Mouse (Mus musculus) ZHBTc4 (cell line): ENCODE measurements around the gene Slc40a1.

Experiments used
- DNase-seq: peaks from one replicate; pipeline ENCODE4 v3.0.0-alpha.2; 2011; ENCODE audit warnings: low read depth, low spot score

The Slc40a1 gene

DNA sequence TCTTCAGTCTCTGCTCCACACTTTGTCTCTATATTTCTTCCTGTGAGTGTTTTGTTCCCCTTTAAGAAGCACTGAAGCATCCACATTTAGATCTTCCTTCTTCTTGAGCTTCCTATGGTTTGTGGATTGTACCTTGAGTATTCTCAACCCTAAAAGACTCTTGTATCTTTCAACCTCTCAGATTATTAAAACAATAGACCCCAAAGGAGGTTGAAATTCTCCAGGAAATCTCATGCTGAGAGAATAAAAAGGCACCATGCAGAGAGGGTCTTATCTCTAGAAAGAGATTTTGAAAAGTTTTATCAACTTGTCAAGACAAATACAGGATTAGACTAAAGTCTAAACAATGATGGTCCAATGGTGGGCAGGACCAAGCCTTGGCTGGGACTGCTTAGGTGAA lies 42.9 kb downstream of the Slc40a1 start:
- no peak for DNase-seq

DNA sequence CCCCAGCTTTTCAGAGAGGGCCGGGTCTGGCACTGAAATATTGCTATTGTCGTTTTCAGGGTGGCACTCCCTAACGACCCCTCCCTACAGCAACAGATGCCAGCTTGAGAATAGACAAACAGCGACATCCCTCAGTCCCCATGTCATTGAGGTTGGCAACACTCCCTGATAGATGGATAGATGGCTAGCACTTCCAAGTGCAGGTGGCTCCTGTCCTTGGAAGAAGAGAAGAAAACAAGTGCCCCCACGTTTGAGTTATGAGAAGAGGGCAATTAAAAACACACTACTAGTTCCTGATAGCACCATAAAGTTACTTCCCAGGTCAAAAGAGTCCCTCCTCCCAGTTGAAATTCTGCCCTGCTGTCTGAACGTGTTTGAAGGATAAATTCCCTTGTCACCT lies 44.2 kb downstream of the Slc40a1 start:
- DNase-seq = no peak

DNA sequence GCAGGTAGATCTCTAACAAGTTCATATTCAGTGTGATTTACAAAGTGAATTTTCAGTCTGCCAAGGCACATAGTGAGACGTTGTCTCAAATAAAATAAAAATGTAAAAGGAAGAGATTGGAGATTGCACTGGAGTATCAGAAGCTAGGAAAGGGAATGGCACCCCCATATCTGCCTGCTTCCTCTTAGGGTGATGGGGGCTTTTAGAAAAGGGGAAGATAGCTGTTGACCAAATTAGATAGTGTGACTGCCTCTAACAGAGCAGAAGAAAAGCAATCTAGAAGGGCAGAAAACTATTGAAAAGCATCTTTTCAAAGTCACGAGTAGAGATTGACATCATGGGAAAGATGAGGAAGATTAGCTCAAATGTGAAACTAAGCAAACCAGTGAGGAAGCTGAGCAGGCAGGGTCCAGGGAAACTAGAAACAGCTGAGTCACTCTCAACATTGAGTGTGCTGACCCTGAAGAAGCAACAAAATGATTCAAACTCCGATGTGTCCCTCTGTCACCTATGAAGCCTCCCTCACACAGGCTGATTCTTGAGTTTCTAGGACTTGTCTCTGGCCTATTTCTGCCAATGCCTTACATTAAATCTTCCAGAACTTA lies 45.0 kb downstream of the Slc40a1 start:
- DNase-seq = no peak

DNA sequence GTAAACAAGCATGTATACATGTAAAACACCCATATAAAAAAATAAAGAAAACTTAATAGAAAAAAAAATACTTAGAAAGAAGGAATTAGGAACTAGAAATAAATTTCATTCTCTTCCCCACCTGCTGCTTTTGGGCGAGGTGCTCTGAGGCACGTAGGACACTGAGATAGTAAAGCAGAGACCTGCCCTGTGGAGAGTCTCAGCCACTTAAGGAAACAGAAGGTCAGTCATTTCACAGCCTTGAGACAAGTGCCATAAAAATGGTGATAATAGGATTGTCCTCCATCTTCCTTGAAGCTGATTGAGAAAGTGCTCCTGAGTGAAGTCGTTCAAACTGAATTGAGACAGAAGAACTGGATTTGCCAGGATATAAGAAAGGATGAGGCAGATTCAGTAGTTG lies 48.9 kb downstream of the Slc40a1 start:
- DNase-seq = no peak

DNA sequence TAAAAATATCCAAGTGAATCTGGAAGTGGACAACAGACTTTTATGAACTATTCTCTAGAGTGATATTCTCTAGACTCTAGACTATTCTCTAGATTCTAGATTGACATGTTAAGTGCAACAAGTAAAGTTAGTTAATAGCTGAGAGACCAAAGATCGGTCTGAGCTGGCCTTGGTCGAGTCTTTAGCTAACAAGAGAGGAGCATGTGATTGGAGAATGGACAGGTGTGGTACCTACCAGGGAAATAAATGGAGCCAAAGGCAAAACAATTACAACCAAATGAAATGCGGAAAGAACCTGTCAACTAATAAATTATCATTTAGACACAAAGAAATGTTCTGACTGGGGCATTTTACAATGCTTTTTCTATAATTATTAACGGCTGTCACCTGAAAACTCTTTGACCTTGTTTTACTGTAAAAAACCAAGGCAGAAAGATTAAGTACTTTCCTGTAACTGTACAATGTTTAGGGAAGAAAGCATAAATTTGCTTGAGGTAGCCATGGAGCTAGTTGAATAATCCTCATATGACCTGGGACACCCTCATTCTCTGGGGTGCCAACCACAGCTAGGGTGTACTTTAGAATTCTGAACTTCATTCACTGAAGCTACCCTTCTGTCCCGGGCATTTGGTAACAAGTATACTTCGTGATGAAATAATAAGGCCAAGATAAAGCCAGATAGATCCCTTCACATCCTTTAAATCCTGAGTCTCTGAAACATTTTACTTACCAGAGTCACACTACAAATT lies 49.7 kb downstream of the Slc40a1 start:
- DNase-seq = no peak

DNA sequence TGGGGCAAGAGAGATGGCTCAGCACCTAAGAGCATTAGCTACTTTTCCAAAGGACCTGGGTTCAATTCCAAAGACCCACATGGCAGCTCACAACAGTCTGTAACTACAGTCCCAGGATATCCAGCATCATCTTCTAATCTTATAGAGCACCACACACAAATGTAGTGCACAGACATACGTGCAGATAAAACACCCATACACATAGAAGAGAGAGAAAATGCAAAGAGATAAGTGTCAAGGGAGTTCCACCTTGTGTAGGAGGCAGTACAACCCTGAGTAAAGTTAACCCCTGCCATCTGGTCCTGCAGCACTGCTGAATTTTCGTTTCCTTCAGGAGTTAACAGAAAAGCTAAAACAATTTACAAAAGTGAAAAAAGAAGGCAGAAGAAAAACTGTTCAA lies 50.7 kb downstream of the Slc40a1 start:
- no peak for DNase-seq

DNA sequence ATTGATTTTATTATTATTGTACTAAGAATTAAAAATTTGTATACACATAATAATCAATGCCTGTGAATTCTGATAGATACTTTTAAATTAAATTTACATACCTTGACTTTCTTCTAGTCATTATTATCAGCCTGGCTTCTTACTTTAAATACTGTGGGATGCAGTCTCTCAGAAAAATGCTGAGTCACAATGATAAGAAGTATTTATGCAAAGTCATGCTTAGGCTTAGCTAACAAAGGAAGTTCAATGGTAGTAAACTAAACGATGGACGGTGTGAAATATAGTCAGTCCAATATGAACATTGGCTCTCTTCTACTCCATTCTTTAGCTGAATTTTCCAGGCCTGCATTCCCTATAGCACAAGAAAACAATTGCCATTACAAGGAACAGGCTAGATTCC lies 53.1 kb downstream of the Slc40a1 start:
- DNase-seq = no peak

DNA sequence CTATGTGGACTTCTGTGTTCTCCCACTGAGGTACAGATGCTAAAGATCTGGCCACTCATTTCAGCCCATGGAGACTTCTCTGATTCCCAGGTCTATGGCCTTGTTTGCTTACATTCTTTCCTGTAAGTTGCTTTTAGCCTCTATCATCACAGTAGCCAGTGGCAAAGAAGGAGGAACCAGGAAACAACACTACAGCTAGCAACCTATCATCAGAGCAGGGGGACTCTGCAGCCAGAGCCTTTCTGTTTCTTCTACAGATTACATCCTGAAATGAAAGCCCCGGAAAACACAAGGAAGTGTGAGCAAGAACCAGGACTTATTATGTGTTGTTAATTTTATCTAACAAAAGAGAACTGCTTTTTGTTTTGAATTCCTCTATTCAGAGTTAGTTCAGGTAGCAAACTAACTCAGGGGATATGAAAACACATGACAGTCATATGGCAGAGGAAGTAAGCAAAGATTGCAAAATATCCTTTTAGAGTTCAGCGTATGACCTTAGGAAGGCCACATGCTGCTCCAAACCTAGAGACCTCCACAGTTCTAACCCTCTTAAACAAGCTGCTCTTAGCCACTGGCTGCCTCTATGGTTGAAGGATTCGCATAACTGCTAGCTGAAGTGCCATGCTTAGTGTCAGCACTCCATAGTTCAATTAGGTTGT lies 57.7 kb downstream of the Slc40a1 start:
- DNase-seq = no peak

DNA sequence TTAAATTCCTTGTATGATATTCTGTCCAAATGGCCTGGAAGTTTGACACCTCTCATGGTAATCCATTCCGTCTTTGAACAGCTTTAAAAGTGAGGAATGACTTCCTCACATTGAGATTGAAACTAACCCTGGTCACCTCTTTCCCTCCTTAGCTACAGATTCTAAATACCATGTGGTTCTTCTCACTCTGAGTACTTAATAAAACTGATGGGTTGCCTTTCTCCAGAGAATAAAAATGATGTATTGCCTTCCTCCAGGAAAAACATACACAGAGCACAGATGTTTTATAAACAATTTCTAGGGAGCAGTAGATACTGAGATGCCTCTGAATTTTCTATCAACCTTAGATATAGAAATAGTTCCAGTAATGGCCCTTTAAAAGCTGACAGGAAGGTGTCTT lies 58.3 kb downstream of the Slc40a1 start:
- DNase-seq = no peak

DNA sequence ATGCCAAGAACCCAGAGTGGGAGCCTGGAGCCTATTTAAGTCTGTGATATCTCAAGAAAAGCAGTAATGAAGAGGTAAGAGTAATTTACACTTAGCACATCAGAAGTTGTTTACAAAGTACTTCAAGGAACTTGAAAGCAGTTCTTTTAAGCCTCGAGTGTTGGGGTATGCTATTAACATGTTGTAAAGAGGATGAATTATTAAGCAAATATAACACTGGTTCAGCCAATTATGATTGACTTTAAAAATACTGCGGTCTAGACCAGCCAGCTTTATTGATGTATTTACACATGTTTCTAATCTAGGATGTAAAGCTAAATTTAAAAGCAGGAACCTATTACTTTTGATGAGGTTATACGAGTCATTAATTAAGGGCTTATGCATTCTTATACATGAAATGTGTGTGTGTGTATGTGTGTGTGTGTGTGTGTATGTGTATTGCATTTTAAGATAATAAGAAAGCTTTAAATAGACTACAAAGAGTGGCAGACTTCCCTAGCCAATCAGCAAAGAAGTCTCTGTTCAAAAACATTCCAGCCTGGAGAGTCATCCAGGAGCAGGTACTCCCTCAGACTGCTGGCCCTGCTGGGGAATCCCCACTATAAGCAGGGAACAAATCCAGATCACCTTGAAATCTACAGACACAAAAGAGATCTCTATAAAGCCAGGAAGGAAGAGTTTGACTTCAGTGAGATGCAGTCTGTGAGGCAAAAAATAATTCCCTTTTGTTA lies 59.9 kb downstream of the Slc40a1 start:
- DNase-seq = no peak

DNA sequence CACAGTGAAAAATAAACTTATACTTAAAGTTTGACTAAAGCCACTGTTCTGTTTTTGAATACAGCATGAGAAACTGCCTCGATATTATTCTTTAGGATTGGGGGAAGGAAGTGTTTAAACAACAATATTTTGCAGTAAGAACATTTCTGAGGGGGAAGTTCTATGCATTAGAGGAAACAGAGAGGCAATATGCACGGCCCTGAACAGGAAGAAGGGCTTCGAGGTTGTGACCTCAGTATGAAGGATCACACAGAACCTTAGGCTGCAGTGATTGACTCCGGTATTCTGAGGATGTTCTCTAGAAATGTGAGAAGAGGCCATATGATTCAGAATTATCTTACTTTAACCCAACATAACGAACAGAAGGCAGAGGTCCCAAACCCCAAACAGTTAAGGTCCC lies 60.6 kb downstream of the Slc40a1 start:
- DNase-seq = no peak

DNA sequence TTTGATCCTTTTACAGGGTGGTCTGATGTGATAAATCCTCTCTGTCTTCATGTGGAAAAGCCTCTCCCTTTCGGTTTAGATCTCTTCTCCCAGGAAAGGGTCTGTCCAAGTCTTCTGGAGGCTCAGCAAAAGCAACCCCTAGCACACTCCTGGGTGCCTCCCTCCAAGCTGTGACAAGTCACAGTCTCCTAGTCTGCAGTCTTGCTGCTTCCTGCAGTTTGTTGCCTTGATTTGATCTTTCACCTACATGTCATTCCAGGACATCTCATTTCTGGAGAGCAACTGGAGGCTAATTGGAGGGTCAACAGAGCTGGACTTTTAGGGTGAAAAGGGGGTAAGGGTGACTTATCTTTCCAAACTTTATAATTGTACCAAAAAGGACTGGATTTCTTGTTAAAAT lies 61.0 kb downstream of the Slc40a1 start:
- no peak for DNase-seq

DNA sequence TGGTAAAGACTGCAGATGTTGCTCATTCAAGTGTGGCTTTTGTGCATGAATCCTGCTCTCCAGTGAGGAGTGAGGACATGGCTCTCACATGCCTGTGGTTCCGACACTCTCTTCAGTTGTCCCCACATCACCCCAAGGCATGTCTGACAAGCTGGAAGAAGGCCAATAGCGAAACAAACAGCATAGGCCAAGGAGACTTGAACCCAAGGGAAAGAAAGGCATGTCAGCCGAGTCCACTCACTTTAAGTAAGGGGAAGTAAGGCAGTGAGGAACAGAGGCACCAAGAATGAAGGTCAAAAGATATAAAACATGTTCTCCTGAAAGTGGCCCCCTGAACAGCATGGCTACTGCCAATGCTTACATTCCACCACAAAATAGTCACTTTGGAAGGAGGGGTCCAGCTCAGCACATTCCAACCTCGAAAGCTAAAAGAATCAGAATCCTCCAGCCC lies 61.7 kb downstream of the Slc40a1 start:
- DNase-seq = no peak

DNA sequence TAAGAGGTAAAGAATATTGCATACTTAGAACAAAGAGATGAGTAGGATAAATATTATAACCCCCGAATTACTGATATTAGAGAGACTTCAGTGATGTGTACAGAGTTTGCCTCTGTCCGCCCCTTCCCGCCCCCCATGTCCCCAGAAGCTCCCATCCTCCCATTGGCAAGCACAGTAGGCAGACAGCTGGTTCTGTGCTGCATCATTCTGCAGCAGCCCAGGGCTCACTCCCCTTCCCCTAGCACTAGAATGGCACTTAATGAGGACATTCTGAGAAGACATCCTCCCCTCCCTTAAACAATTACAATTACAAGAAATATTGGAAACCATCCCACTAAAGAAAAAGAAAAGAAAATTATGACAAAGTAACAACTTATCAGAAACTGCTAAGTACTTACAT lies 62.7 kb downstream of the Slc40a1 start:
- DNase-seq = no peak

DNA sequence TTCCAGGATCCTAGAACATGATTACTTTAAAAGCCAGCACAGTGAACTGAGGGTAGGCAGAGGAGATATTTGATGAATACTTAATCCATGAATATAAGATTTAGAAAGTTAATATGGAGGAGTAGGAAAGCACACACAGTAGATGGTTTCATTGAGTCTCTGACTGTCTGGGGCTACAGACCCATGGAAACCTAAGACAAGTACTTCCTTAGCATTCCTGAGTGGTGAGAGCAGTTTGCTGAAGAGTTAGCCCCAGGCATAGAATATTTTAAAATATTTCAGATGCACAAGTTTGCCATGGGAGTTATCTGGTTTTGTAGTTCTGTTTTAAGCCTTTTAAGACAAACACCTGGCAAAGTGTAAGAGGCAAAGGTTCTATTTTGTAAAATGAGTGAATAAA lies 65.2 kb downstream of the Slc40a1 start:
- DNase-seq = no peak

DNA sequence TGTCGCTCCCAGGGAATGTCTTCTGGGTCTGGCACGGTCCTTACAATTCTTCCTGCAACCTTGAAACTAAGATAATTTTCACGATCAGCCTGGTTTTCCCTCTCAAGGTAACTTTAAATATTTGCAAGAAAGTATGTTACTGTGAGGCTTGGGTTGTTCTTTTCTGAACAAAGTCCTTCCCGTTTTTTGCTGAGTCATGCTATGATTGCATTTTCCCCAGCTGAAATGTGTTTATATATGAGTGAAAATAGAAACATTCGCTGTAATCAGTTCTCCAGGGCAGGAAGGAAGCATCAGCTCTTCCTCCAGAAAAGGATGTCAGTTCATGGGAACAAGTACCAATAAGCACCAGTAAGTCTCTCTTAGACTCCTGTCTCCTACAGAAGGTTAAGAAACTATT lies 66.0 kb downstream of the Slc40a1 start:
- no peak for DNase-seq
